Mouse (Mus musculus): Measurements from ENCODE around the gene Cdh5.

- TF ChIP-seq CTCF (conservative IDR thresholded peaks at IDR 0.05; ENCODE audit: low read length) (no peak), POU5F1 (IDR thresholded peaks at IDR 0.05; ENCODE audit: borderline replicate concordance, low read length) (no peak)
These were observed 32.9 kb upstream of the Cdh5 start for GRCm38 (mm10) chr8:104068421-104069035.
